Comparison of ENCODE assay signal across 16 mouse cellular contexts in the genomic region with DNA sequence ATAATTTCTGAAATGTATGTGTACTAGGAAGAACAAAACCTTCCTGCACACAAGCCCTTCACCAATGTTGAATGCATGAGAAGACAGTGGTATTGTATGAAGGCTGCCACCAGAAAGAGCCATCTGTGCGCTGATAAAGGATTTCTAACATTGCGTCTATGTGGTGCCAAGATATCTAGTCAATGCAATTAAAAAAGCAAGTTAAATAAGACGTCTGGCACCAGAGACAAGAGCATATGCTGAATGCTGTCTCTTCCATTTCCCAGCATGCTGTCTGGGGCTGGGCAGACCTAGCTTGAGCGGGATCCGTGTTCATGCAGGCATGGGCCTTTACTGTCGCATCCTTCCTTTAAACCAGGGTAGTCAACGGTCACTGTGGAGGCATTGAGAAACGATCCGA. TPM values are rescaled to one million over a fixed set of nuclear protein-coding genes. Genes with fewer than 3 reads are reported as not detected.
DNase-seq lines count a peak whose midpoint lies in the region; ATAC-seq and TF ChIP-seq lines count a peak whose summit lies in the region.
"Had no signal": no experiment of that assay in that cellular context is flagged by ENCODE, and none has a peak within 500 bp of the region (broad histone marks: within the 10 kb centered on the region; RNA-seq: fewer than 3 reads in every experiment).

No protein-coding gene starts in this region.

- 63% methylated on average over 9 of the region's 9 CpGs for WGBS in hindbrain, postnatal 0 days
- WGBS in hindbrain, embryonic 12.5 days: 90% methylated on average over 9 of the region's 9 CpGs
- 76% methylated on average over 9 of the region's 9 CpGs for WGBS in liver, postnatal 0 days (ENCODE audit: insufficient replicate concordance)

- DNase-seq in hindbrain, postnatal 0 days (ENCODE audit: low spot score): peak; percentile 49
- peak; percentile 92 for DNase-seq in brain, embryonic 14.5 days (ENCODE audit: low read depth)
- no peak for DNase-seq in liver, postnatal 0 days
- DNase-seq in thymus, postnatal 4 days: no peak
- DNase-seq in thymus, postnatal 36 days: no peak
- DNase-seq: gastrocnemius, postnatal 10 days; lung, postnatal 10 days; thymus, postnatal 14 days had no signal

- no peak overlapping the region for H3K9ac ChIP-seq in hindbrain, postnatal 0 days (replicated peaks; ENCODE audit: low read length)
- no peak overlapping the region for H3K9ac ChIP-seq in hindbrain, embryonic 12.5 days
- no peak overlapping the region for H3K9ac ChIP-seq in liver, postnatal 0 days (replicated peaks)
- H3K9ac ChIP-seq: limb, embryonic 13.5 days had no signal

- no peak overlapping the region for H3K27ac ChIP-seq in hindbrain, postnatal 0 days
- H3K27ac ChIP-seq in hindbrain, embryonic 12.5 days: no peak overlapping the region
- H3K27ac ChIP-seq in liver, postnatal 0 days (ENCODE audit: low read depth): no peak overlapping the region
- H3K27ac ChIP-seq: hindbrain, embryonic 10.5 days; limb, embryonic 13.5 days had no signal

- H3K4me2 ChIP-seq in hindbrain, postnatal 0 days (ENCODE audit: low read depth, low read length): no peak overlapping the region
- H3K4me2 ChIP-seq in hindbrain, embryonic 12.5 days (replicated peaks): no peak overlapping the region
- H3K4me2 ChIP-seq in liver, postnatal 0 days (ENCODE audit: low read depth, low read length): no peak overlapping the region
- H3K4me2 ChIP-seq: heart, embryonic 11.5 days; limb, embryonic 13.5 days had no signal

- TF ChIP-seq POLR2A in brain, embryonic 14.5 days (IDR thresholded peaks at IDR 0.05; ENCODE audit: borderline replicate concordance, extremely low read depth, insufficient read depth, insufficient read length, poor library complexity, severe bottlenecking): no peak

- H3K36me3 ChIP-seq in hindbrain, postnatal 0 days (ENCODE audit: insufficient read depth, low read length): no peaks in the 10 kb centered on the region
- H3K36me3 ChIP-seq in hindbrain, embryonic 12.5 days: no peaks in the 10 kb centered on the region
- H3K36me3 ChIP-seq in liver, postnatal 0 days (replicated peaks; ENCODE audit: insufficient read depth, low read length): no peaks in the 10 kb centered on the region

- TF ChIP-seq CTCF in hindbrain, postnatal 0 days (IDR thresholded peaks at IDR 0.05; ENCODE audit: low read depth): no peak
- no peak for TF ChIP-seq CTCF in brain, embryonic 14.5 days (IDR thresholded peaks at IDR 0.05; ENCODE audit: borderline replicate concordance, extremely low read depth, insufficient read depth, insufficient read length)
- no peak for TF ChIP-seq CTCF in liver, postnatal 0 days (IDR thresholded peaks at IDR 0.05; ENCODE audit: low read depth)

- no peaks in the 10 kb centered on the region for H3K9me3 ChIP-seq in hindbrain, postnatal 0 days (ENCODE audit: low read length)
- H3K9me3 ChIP-seq in hindbrain, embryonic 12.5 days (replicated peaks): no peaks in the 10 kb centered on the region
- no peaks in the 10 kb centered on the region for H3K9me3 ChIP-seq in liver, postnatal 0 days (ENCODE audit: low read length)
- H3K9me3 ChIP-seq: hindbrain, embryonic 10.5 days; limb, embryonic 13.5 days had no signal

- H3K4me3 ChIP-seq in hindbrain, postnatal 0 days (ENCODE audit: low read length): no peak overlapping the region
- no peak overlapping the region for H3K4me3 ChIP-seq in hindbrain, embryonic 12.5 days
- H3K4me3 ChIP-seq in liver, postnatal 0 days (ENCODE audit: low read depth, low read length): no peak overlapping the region
- H3K4me3 ChIP-seq: erythroblast, embryonic 14.5 days; hindbrain, embryonic 10.5 days; limb, embryonic 13.5 days had no signal

- peak; percentile 83 for ATAC-seq in hindbrain, postnatal 0 days
- no peak for ATAC-seq in hindbrain, embryonic 12.5 days (ENCODE audit: low FRiP score)
- peak; percentile 47; the same call in 1 of the 2 replicates for ATAC-seq in erythroid progenitor cell, adult 5-6 weeks (replicated peaks; ENCODE audit: low FRiP score, poor library complexity, severe bottlenecking)
- ATAC-seq in liver, postnatal 0 days: 0 out of 2 replicates have a peak, but pooled peaks have one; percentile 13
- ATAC-seq: Patski had no signal

- no peak for TF ChIP-seq EP300 in liver, postnatal 0 days (IDR thresholded peaks at IDR 0.05; ENCODE audit: low read depth)

- no peaks in the 10 kb centered on the region for H3K27me3 ChIP-seq in hindbrain, postnatal 0 days (ENCODE audit: insufficient read depth, low read length)
- H3K27me3 ChIP-seq in hindbrain, embryonic 12.5 days: no peaks in the 10 kb centered on the region
- no peaks in the 10 kb centered on the region for H3K27me3 ChIP-seq in liver, postnatal 0 days (ENCODE audit: insufficient read depth, low read length)
- H3K27me3 ChIP-seq: CH12.LX; limb, embryonic 13.5 days; Patski had no signal

- H3K4me1 ChIP-seq in hindbrain, postnatal 0 days (ENCODE audit: insufficient read depth, low read length): no peaks in the 10 kb centered on the region
- peaks cover 7% of the 10 kb centered on the region for H3K4me1 ChIP-seq in hindbrain, embryonic 12.5 days
- H3K4me1 ChIP-seq in liver, postnatal 0 days (ENCODE audit: insufficient read depth): peaks cover 13% of the 10 kb centered on the region

RNA-seq across cellular contexts. Expression of gene Adgrl2, which starts 55.3 kb away (rescaled TPM):
- 106 and 118 TPM in 2 replicates for total RNA-seq in hindbrain, postnatal 0 days (2014; rRNA removed)
- 81.2 and 82.5 TPM in 2 replicates for polyA plus RNA-seq in hindbrain, postnatal 0 days (2015; fragmentation: Nextera tagmentation; extraction: Ambion mirVana)
- 98.1 and 121 TPM in 2 replicates for polyA plus RNA-seq in hindbrain, embryonic 12.5 days (2016; fragmentation: Nextera tagmentation; extraction: Ambion mirVana)
- 237 and 262 TPM in 2 replicates for polyA plus RNA-seq in brain, embryonic 14.5 days (2012; rRNA removed)
- 2.2 and 6.7 TPM in 2 replicates for total RNA-seq in erythroid progenitor cell, adult 5-6 weeks (2015; ENCODE audit: low replicate concordance)
- total RNA-seq in erythroid progenitor cell, adult 5-6 weeks (2017; ENCODE audit: low replicate concordance): 1.2 and 1.8 TPM in 2 replicates
- polyA plus RNA-seq in liver, postnatal 0 days (2015; fragmentation: Nextera tagmentation; extraction: Ambion mirVana): 8.2 and 9.1 TPM in 2 replicates

Comparison
In these comparisons a context has a peak if more than half of its experiments do, and no peak if none do; other contexts are left out.
1. DNase-seq: peak in hindbrain, postnatal 0 days (single experiment) and brain, embryonic 14.5 days (single experiment); none in liver, postnatal 0 days (single experiment), thymus, postnatal 4 days (single experiment) and thymus, postnatal 36 days (0 of 2).